Mouse (Mus musculus) ES-E14 (cell line): ENCODE results near the gene Gphb5.
"Not testable (repeated sequence)": the region's sequence is repeated elsewhere in the genome, so short reads cannot be mapped to it uniquely, and the experiment has no call there.

Experiments
- CHD2 ChIP-seq: IDR thresholded peaks from 2 replicates; pipeline ENCODE4 v1.6.1; 2014; ENCODE audit warnings: mild to moderate bottlenecking, low read depth, low read length, inconsistent platforms
- MAFK ChIP-seq: IDR thresholded peaks from 2 replicates; pipeline ENCODE4 v1.6.1; 2014; ENCODE audit warnings: mild to moderate bottlenecking, low read depth, low read length, inconsistent platforms; ENCODE audit not compliant: insufficient read depth
- ZC3H11A ChIP-seq: IDR thresholded peaks from 2 replicates; pipeline ENCODE4 v1.6.1; 2012; ENCODE audit warnings: low read depth, mild to moderate bottlenecking, inconsistent platforms, low read length, borderline replicate concordance
- ZNF384 ChIP-seq: IDR thresholded peaks from 2 replicates; pipeline ENCODE4 v1.6.1; 2012; ENCODE audit warnings: low read depth, low read length, inconsistent platforms

DNA sequence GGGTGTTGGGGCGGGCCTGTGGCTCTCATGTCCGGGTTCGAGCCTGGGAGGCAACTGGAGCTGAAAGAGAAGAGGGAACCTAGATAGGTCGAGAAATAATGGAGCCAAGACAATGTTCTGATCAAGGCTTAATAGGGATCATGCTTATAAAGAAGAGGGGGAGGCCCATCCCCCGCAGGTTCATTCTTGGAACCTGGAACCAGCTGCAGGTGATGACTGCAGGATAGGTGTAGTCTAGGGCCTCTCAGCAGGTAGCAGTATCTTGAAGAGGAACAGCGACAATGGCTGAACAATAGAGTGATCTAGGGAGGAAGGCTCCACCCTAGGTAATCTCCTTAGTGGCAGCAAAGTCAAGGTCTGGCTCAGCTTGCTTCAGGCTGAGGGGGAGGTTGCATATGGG, 15.8 kb upstream of the Gphb5 start:
- TF ChIP-seq MAFK, ZNF384, ZC3H11A, CHD2: not testable (repeated sequence)
